Mouse (Mus musculus) monocyte, adult 2 months (primary cell): ENCODE data around the gene Il23r.
"Not testable (repeated sequence)": the region's sequence is repeated elsewhere in the genome, so short reads cannot be mapped to it uniquely, and the experiment has no call there.

Experiments
- DNase-seq, 2 experiments: peaks; one replicate each; pipeline ENCODE4 v3.0.0; 2022; ENCODE audit warnings: low spot score in 2 of 2, low read depth in 1 of 2

Il23r gene

GRCm38 (mm10) chr6:67491755-67492154, at the start of gene Il23r:
Gene Il23r, minus strand, starts transcription at chr6:67491855.
- no peak for DNase-seq

- DNase-seq, result no peak
Measured at GRCm38 (mm10) chr6:67535777-67536054, 44.1 kb upstream of the Il23r start, which contains the start of gene Tacstd2. Gene Tacstd2, minus strand, starts transcription at chr6:67535796.

GRCm38 (mm10) chr6:67535005-67535776, 43.5 kb upstream of the Il23r start:
- DNase-seq, result peak in 1 of 2 experiments; percentile 15

GRCm38 (mm10) chr6:67534191-67535004, 42.7 kb upstream of the Il23r start:
- DNase-seq, result no peak

- peak; percentile 50 to 60 for DNase-seq
Measured at GRCm38 (mm10) chr6:67532665-67533440, 41.2 kb upstream of the Il23r start.

- no peak for DNase-seq
Measured at GRCm38 (mm10) chr6:67531822-67532162, 40.1 kb upstream of the Il23r start.

GRCm38 (mm10) chr6:67530992-67531821, 39.6 kb upstream of the Il23r start:
- DNase-seq, result no peak

GRCm38 (mm10) chr6:67526356-67526755, 34.7 kb upstream of the Il23r start:
- DNase-seq, result no peak

- DNase-seq, result peak in 1 of 2 experiments; percentile 18
Measured at GRCm38 (mm10) chr6:67510752-67511151, 19.1 kb upstream of the Il23r start.

- not testable (repeated sequence) for DNase-seq
Measured at GRCm38 (mm10) chr6:67501938-67502337, 10.3 kb upstream of the Il23r start.

- DNase-seq, result no peak
Measured at GRCm38 (mm10) chr6:67481012-67481411, 10.6 kb downstream of the Il23r start.

- no peak for DNase-seq
Measured at GRCm38 (mm10) chr6:67471242-67471641, 20.4 kb downstream of the Il23r start.

- DNase-seq, result no peak
Measured at GRCm38 (mm10) chr6:67459424-67459823, 32.2 kb downstream of the Il23r start.

- no peak for DNase-seq
Measured at GRCm38 (mm10) chr6:67451330-67451729, 40.3 kb downstream of the Il23r start.

GRCm38 (mm10) chr6:67445866-67446265, 45.8 kb downstream of the Il23r start:
- no peak for DNase-seq

- no peak for DNase-seq
Measured at GRCm38 (mm10) chr6:67443124-67443523, 48.5 kb downstream of the Il23r start.

- no peak for DNase-seq
Measured at GRCm38 (mm10) chr6:67437814-67438385, 53.8 kb downstream of the Il23r start.

GRCm38 (mm10) chr6:67437028-67437427, 54.6 kb downstream of the Il23r start:
- DNase-seq, result no peak

- no peak for DNase-seq
Measured at GRCm38 (mm10) chr6:67436295-67436694, 55.4 kb downstream of the Il23r start.

GRCm38 (mm10) chr6:67435711-67436110, 55.9 kb downstream of the Il23r start:
- no peak for DNase-seq
